Comparison of ENCODE assay signal across 17 mouse cellular contexts in the genomic region with DNA sequence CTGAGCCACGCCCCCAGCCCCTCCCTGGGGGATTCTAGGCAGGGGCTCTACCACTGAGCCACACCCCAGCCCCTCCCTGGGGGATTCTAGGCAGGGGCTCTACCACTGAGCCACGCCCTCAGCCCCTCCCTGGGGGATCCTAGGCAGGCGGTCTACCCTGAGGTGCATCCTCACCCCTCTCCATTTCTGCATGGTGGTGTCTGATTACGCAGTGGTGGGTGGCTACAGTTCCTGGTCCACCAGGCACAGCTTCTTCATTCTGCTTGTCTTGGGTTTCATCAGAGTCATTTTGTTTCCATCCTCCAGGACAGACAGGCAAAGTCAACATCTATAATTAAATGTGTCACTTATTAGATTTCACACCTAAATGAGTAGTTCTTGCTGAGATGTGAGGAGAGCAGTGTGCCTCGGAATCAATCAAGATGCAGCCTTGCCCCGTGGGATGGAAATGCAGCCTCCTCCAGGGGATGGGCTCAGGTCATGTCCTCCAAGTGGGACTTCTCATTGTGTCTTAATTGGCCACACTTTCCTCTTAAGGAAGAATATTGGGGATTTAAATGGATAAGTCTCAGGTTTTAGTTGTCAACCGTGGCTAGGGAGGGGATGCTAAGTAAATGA.
"Had no signal": no experiment of that assay in that cellular context is flagged by ENCODE, and none has a peak within 500 bp of the region (broad histone marks: within the 10 kb centered on the region; RNA-seq: fewer than 3 reads in every experiment).

No protein-coding gene starts in this region.

- H3K4me3 ChIP-seq: intestine, embryonic 15.5 days; layer of hippocampus, adult 2 months; left cerebral cortex, adult 2 months; liver, embryonic 13.5 days; midbrain, embryonic 15.5 days; neural tube, embryonic 12.5 days; neural tube, embryonic 15.5 days had no signal

- H3K9ac ChIP-seq: intestine, embryonic 15.5 days; liver, embryonic 13.5 days; midbrain, embryonic 15.5 days; neural tube, embryonic 12.5 days; neural tube, embryonic 15.5 days had no signal

- H3K4me1 ChIP-seq: intestine, embryonic 15.5 days; midbrain, embryonic 15.5 days; neural tube, embryonic 12.5 days; neural tube, embryonic 15.5 days had no signal

- ATAC-seq: intestine, embryonic 15.5 days; midbrain, embryonic 15.5 days had no signal

- H3K27ac ChIP-seq: intestine, embryonic 15.5 days; layer of hippocampus, adult 2 months; left cerebral cortex, adult 2 months; liver, embryonic 13.5 days; midbrain, embryonic 15.5 days; neural tube, embryonic 12.5 days; neural tube, embryonic 15.5 days had no signal

- H3K27me3 ChIP-seq: intestine, embryonic 15.5 days; liver, embryonic 13.5 days; midbrain, embryonic 15.5 days; neural tube, embryonic 12.5 days; neural tube, embryonic 15.5 days had no signal

- H3K9me3 ChIP-seq: intestine, embryonic 15.5 days; liver, embryonic 13.5 days; midbrain, embryonic 15.5 days; neural tube, embryonic 12.5 days; neural tube, embryonic 15.5 days had no signal

- H3K36me3 ChIP-seq: intestine, embryonic 15.5 days; liver, embryonic 13.5 days; midbrain, embryonic 15.5 days; neural tube, embryonic 12.5 days; neural tube, embryonic 15.5 days had no signal

- DNase-seq: kidney, adult 11 months; kidney, postnatal 14 days; layer of hippocampus, adult 9-11 months; layer of hippocampus, postnatal 36 days; liver, embryonic 13.5 days; lung, adult 2 months; lung, postnatal 14 days; lung, postnatal 4 days; thymus, adult 18-20 months; thymus, postnatal 36 days had no signal

- H3K4me2 ChIP-seq: intestine, embryonic 15.5 days; liver, embryonic 13.5 days; midbrain, embryonic 11.5 days; midbrain, embryonic 15.5 days; neural tube, embryonic 12.5 days; neural tube, embryonic 15.5 days had no signal
